Mouse (Mus musculus) kidney, postnatal 25 days (tissue): ENCODE results near the gene Pde8b.

Source experiments
- DNase-seq, 2 experiments: peaks; one replicate each; pipeline ENCODE4 v3.0.0; 2021; ENCODE audit warnings: mixed read lengths in 2 of 2

The Pde8b gene

GRCm38 (mm10) chr13:95131848-95132247 lies 118.3 kb downstream of the Pde8b start:
- no peak for DNase-seq

GRCm38 (mm10) chr13:95131041-95131440 lies 119.1 kb downstream of the Pde8b start:
- peak; percentile 14 to 44 for DNase-seq

- DNase-seq, result no peak
Measured at GRCm38 (mm10) chr13:95127288-95127687, 122.8 kb downstream of the Pde8b start.

DNA sequence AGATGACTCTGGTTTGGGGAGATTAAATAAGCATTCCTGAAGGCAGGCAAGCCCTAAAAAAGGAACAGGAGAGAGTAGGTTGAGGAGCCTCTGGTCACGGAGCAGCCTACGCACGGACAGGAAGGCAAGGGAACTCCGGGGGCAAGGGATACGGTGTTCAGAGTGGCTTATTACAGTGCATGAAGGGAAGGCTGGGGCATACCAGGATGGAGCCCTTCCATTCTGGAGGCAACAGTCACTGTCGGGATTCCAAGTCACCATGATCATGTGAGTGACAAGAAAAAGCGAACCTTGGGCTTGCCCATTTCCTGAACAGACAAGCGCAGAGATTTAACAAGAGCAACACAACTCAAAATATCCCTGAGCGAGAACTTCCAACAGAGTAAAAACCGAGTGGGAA lies 123.3 kb downstream of the Pde8b start:
- DNase-seq, result no peak

DNA sequence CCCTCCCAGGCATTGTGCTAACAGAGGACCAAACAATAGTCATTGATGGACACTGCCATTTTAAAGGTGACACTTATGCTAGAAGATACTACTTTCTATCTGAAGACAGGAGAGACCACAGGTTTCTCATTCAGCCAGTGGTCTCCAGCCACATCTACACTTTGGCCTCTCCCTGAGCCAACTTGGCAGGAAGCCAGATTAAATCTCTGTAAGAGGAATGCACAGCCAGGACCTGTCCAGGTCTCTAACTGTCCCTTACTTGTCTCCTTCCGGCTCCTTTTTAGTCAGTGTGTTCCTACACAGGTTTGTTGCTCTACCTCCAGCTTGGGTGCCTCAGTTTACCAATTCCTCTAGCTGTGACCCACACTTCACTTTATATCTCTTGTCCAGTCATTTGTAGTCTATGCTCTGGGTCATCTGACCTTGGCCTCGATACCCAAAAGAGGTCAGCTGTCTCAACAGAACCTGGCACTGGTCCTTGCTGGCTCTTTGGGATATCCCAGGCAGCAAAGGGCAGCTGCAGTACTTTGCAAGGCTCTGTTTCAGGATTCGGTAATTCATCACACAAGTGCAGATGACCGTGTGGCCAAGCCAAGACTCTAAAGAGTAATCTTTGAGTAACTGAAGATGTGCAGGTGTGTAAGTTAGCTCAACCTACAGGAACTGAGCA lies 124.5 kb downstream of the Pde8b start:
- DNase-seq, result peak; percentile 38 to 45

DNA sequence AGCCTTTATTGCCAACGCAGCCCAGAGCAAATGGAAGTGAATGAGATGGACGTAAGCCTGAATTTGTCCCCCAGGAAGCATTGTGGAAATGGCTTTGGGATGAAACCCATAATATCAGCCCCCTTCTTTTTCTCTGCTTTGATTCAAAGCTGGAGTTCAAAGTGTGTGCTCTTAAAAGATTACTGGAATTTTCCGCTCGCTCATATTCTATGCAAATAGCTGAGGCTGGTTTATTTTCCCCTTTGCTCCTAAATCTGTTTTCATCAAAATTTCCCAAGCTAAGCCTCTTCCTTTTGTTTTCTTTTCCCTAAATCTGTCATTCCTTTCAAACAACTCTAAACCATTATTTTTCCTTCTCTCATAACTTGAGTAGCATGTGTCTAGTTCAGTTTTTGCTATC lies 129.6 kb downstream of the Pde8b start:
- DNase-seq, result no peak

- DNase-seq, result no peak
Measured at GRCm38 (mm10) chr13:95113763-95114162, 136.4 kb downstream of the Pde8b start.

- DNase-seq, result peak in 1 of 2 experiments; percentile 10
Measured at GRCm38 (mm10) chr13:95109555-95109954, 140.6 kb downstream of the Pde8b start.

- no peak for DNase-seq
Measured at GRCm38 (mm10) chr13:95108035-95108434, 142.1 kb downstream of the Pde8b start.

DNA sequence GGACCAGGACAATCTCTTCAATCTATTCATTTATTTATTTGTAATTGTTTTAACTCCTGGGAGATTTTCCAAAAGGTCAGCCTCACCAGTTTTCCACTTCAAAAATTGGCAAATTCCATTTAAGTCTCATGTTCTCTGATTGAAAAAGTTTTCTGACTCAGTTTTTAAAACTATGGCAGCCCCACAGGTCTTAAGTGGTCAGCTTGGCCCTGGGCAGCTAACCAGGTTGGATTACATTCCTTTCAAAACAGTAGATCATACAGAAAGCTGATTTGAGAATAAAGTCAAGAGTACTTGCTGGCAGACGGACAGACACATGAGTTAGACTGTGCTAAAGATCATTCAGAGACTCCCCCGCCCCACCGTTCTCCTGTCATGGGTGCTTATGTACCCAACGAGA lies 145.3 kb downstream of the Pde8b start:
- DNase-seq, result no peak

DNA sequence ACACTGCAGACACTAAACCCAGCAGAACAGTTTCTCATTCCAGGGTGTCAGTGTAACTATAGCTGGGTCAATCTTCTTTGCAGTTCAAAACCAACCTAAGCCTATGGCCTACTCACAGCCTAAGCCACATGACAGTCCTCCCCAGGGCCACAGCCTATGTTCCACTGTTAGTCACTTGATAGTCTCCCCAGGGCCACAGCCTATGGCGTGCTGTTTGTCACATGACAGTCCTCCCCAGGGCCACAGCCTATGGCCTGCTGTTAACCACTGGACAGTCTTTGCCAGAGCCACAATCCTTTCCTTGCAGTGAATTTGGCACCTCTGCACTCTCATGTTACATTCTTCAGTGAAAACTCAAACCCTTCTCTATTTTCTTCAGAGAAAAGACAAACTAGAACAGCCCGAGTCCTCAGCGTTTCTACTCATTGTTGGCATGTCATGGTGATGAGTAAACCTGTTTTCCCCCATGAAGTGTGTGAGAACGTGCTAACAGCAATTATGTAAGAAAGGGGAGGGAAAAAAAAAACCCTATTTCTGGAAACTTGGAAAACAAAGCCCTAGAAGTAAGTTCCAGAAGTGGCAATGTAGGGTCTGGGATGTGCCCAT lies 147.0 kb downstream of the Pde8b start:
- DNase-seq, result no peak

- DNase-seq, result no peak
Measured at GRCm38 (mm10) chr13:95101315-95101714, 148.8 kb downstream of the Pde8b start.

DNA sequence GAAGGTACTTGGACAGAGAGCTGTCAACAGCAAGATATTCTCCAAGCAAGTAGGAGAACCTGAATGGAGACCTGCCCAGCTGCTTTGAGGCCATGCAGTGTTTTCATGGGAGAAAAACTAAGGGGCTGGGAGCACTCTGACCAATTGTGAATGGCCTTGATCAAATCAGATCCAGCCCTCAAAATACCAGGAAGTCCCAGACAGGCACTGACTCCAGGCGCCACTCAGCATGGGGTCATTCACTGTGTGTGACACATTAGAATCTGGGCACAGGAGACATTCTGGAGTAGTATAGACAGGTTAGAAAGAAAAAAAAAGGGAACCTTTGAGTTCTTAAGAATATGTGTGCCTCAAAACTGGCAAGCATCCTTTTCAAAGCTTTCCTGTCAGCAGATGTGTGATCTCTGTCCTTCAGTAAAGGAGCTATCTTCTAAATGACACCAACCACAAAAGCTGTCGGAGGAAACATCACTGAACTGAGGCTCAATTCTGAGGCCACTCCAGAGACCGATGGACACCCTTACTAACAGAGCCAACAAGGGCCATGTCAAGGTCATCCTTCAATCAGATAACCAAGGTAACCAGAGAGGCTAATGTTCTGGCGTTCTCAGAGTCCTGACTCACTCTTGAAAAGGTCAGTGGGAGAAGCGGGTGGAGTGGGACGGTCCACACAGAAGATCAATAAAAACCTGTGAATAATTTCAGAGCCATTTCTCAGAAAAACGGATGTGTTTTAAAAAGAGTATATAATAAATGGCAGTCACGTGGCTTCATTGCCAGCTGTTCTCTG lies 151.0 kb downstream of the Pde8b start:
- no peak for DNase-seq

GRCm38 (mm10) chr13:95096646-95097045 lies 153.5 kb downstream of the Pde8b start:
- no peak for DNase-seq

DNA sequence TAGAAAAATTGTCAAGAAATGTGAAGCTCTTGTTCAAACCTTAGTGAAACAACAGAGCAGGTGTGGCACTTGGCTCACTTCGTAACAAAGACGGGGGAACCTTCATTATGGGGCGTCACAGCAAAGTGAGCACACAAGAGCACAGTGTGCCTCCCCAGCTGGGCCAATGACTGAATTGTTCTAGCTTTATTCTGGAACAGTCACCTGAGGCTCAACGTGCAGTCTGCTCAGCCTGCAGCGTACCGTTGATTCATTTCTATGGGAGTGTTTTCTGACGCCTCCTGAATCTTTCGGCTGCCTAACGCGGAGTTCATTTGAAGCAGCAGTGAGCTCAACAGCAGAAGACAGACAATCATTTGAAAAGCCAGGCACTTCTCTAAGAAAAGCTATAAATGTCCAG lies 154.3 kb downstream of the Pde8b start:
- DNase-seq, result no peak

GRCm38 (mm10) chr13:95091546-95092445 lies 158.3 kb downstream of the Pde8b start:
- DNase-seq, result no peak

GRCm38 (mm10) chr13:95087358-95087787 lies 162.8 kb downstream of the Pde8b start:
- DNase-seq, result peak in 1 of 2 experiments; percentile 6

DNA sequence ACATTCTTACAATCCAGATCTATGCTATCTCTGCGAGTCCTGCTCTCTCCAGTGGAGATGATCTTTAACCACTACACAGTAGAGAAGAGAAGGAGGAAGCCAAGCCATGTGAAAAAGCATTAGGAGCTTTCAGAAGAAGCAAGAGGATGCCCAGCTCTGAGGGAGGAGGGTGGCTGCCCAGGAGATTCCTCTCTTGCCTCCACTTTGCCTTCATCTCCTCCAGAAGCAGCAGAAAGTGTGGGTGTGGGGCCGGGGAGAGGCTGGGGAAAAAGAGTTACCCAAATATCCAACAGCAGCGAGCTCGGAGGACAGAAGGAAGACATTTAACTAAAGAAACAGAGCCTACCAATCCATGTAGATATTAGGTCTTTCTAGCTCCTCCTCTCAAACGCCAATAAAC lies 164.1 kb downstream of the Pde8b start:
- DNase-seq, result peak in 1 of 2 experiments; percentile 24

GRCm38 (mm10) chr13:95082611-95083010 lies 167.5 kb downstream of the Pde8b start:
- DNase-seq, result no peak

DNA sequence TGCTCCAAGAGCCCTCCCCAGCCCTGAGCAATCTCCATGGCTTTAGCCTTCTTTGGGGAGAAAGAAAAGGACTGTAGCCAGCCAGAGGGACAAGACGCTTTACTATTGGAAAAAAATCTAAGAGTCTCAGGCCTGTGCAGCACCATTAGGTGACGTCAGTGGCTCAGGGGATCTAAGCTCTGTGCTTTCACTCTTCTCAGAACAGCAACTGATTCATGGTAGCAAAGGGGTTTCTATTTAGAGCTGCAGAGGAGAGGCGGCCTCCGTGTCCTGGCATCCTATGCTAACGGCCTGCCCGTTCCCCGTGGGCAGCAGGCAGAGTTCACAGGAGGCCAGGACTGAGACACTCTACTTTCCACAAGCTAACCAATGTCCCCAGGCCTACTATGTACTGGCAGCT lies 169.1 kb downstream of the Pde8b start:
- no peak for DNase-seq

- no peak for DNase-seq
Measured at GRCm38 (mm10) chr13:95078492-95078891, 171.6 kb downstream of the Pde8b start.

DNA sequence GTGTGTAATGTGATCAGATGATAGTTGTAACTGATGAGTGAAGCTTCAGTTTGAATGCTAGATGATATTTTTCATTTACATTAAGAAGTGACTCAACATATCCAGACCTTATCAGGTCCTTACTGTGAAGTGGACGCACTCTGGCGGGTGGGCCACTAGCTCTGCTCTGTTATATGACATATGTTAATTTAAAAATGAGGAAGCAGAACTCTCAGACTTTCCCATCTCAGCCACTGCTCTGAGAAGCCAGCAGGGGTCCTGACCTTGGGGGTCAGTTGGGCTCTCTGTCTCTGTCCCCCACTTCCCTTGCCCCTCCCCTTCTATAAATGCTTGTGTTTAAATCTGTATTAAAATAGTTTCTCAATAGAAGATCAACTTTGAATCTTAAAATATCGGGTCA lies 172.4 kb downstream of the Pde8b start:
- DNase-seq, result no peak

DNA sequence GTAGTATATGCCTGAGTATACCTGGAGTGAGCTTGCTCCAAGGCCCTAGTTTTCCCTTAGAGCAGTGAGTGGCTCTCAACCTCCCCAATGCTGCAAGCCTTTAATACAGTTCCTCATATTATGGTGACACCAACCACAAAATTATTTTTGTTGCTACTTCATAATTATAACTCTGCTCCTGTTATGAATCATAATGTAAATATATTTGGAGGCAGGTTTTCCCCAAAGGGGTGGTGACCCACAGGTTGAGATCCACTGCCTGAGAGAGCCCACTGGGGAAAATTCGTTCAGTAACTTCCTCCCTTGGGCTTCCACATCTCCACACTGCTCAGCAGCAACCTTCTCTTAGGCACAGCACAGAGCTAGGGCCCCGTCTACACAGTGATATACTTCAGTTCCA lies 174.0 kb downstream of the Pde8b start:
- no peak for DNase-seq
